Mouse (Mus musculus) B cell, adult 67 days (primary cell): ENCODE results near the gene Otud6a. TPM values are rescaled to one million over a fixed set of nuclear protein-coding genes. Genes with fewer than 3 reads are reported as not detected.

Experiments used
- total RNA-seq, 2 experiments: library from RNA; stranded (reverse); gene quantifications; 4 replicates each; pipeline ENCODE4 v1.2.4; 2023

The Otud6a gene
- not detected for total RNA-seq

DNA sequence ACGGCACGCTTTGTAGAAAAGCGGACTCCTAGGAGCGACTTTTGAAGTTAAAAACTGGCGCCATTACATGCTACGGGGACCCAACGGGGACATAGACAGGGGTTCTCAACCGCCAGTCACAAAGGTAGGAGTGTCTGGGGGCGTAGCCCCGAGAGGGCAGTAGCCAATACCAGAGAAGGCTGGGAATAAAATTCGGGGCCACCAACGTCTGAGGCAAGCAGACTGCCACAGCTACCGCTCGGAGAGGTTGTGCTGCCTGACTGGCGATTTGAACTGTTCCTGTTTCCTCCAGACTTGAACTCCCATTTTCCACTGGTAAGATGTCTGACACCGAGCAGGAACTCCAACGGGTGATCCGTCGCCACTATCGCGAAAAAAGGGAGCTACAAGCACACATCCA, at the start of gene Otud6a:
Gene Otud6a, plus strand, starts transcription at position 321 of the 400 bp plus-strand sequence.

DNA sequence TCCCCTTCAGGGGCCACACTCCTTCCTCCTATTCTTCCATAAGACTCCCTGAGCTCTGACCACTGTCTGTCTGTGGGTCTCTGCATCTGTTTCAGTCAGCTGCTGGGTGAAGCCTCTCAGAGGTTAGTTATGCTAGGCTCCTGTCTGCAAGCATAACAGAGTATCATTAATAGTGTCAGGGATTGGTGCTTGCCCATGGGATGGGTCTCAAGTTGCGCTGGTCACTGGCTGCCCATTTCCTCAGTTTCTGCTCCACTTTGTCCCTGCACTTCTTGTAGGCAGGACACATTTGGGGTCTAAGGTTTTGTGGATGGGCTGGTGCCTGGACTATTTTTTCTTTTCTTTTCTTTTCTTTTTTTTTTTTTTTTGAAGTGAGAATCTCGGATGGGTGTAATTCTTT, 13.8 kb downstream of the Otud6a start, which contains the start of gene Awat2:
Gene Awat2, minus strand, starts transcription at position 101 of the 400 bp plus-strand sequence.

Other genes with a start within 250 kb of the Otud6a start
- under 1 TPM; 0.44 to 0.73 TPM for gene Awat2, start 13.7 kb downstream of the Otud6a start, total RNA-seq
- 10 to 100 TPM; 56.0 to 56.8 TPM for gene Igbp1, start 65.3 kb downstream of the Otud6a start, total RNA-seq
- gene Dgat2l6, start 95.8 kb downstream of the Otud6a start, total RNA-seq: not detected
- gene Awat1, start 143.2 kb downstream of the Otud6a start, total RNA-seq: not detected
- gene P2ry4, start 165.9 kb downstream of the Otud6a start, total RNA-seq: not detected
- gene Arr3, start 176.5 kb downstream of the Otud6a start, total RNA-seq: not detected
- 1 to 10 TPM; 1.2 to 1.3 TPM for gene Kif4, start 196.7 kb downstream of the Otud6a start, total RNA-seq
- gene Pdzd11, start 197.6 kb downstream of the Otud6a start, total RNA-seq: 10 to 100 TPM; 18.9 to 19.6 TPM